Mouse (Mus musculus) lung, adult 2 months (tissue): ENCODE data around the gene Ampd3.

Experiments
- CTCF ChIP-seq: fragments of 200-500 bp; IDR thresholded peaks from 2 replicates; pipeline ENCODE4 v1.5.1; 2011; ENCODE audit warnings: mild to moderate bottlenecking, low read length, control low read depth; ENCODE audit not compliant: insufficient read depth
- POLR2A ChIP-seq: fragments of 200-500 bp; IDR thresholded peaks from 2 replicates; pipeline ENCODE4 v1.6.1; 2011; ENCODE audit warnings: low read depth, mild to moderate bottlenecking, control low read depth, low read length, borderline replicate concordance; ENCODE audit errors: extremely low read depth

GRCm38 (mm10) chr7:110768451-110769064 lies 552 bp downstream of the Ampd3 start:
- TF ChIP-seq POLR2A = peak; percentile 31; the same call in 1 of the 2 replicates
- no peak for TF ChIP-seq CTCF
